Mouse (Mus musculus) olfactory bulb, adult 2 months (tissue): ENCODE measurements around the gene Zfp566.

Source experiments
- CTCF ChIP-seq: fragments of 200-500 bp; IDR thresholded peaks from 2 replicates; pipeline ENCODE4 v1.5.1; 2012; ENCODE audit warnings: low read depth, mild to moderate bottlenecking, low read length, moderate library complexity; ENCODE audit not compliant: insufficient read depth
- POLR2A ChIP-seq: fragments of 200-500 bp; IDR thresholded peaks from 2 replicates; pipeline ENCODE4 v1.6.1; 2012; ENCODE audit warnings: mild to moderate bottlenecking, low read depth, low read length, moderate library complexity; ENCODE audit not compliant: insufficient read depth

GRCm38 (mm10) chr7:30122188-30122530 lies 31.8 kb upstream of the Zfp566 start:
- TF ChIP-seq CTCF: no peak
- TF ChIP-seq POLR2A: no peak
